Mouse (Mus musculus) intestine, embryonic 14.5 days (tissue): ENCODE data around the gene Mcu. TPM values are rescaled to one million over a fixed set of nuclear protein-coding genes. Genes with fewer than 3 reads are reported as not detected.

Source experiments
- ATAC-seq: fragments of 200-750 bp; cut with Nextera tagmentation; replicated peaks from 2 replicates; pipeline ENCODE4 v1.8.0; 2017; ENCODE audit warnings: low read depth, moderate number of reproducible peaks, moderate TSS enrichment, moderate library complexity; ENCODE audit not compliant: low FRiP score, low TSS enrichment
- DNase-seq: peaks from one replicate; pipeline ENCODE4 v3.0.0-alpha.2; 2018; ENCODE audit warnings: low spot score
- H3K27ac ChIP-seq: fragments of 300-500 bp; sonication (generic); 2 replicates; pipeline ENCODE4 v1.5.1; 2014; ENCODE audit warnings: low read depth, mild to moderate bottlenecking, control low read depth
- H3K27me3 ChIP-seq: fragments of 300-500 bp; sonication (generic); replicated peaks from 2 replicates; pipeline ENCODE4 v1.6.1; 2014; ENCODE audit warnings: low read length, control low read depth; ENCODE audit not compliant: control insufficient read depth, insufficient read depth
- H3K36me3 ChIP-seq: fragments of 300-500 bp; sonication (generic); 2 replicates; pipeline ENCODE4 v1.6.1; 2014; ENCODE audit warnings: low read length, control low read depth; ENCODE audit not compliant: control insufficient read depth, insufficient read depth
- H3K4me1 ChIP-seq: fragments of 300-500 bp; sonication (generic); replicated peaks from 2 replicates; pipeline ENCODE4 v1.6.1; 2014; ENCODE audit warnings: low read length, control low read depth, mixed read lengths; ENCODE audit not compliant: control insufficient read depth, insufficient read depth
- H3K4me2 ChIP-seq: fragments of 300-500 bp; sonication (generic); 2 replicates; pipeline ENCODE4 v1.6.1; 2014; ENCODE audit warnings: low read length
- H3K4me3 ChIP-seq: fragments of 300-500 bp; sonication (generic); 2 replicates; pipeline ENCODE4 v1.5.1; 2014; ENCODE audit warnings: low read depth, low read length, control low read depth, mixed read lengths
- H3K9ac ChIP-seq: fragments of 300-500 bp; sonication (generic); 2 replicates; pipeline ENCODE4 v1.6.1; 2014; ENCODE audit warnings: mild to moderate bottlenecking, low read length
- H3K9me3 ChIP-seq: fragments of 300-500 bp; sonication (generic); 2 replicates; pipeline ENCODE4 v1.6.1; 2016; ENCODE audit warnings: low read length, control low read depth; ENCODE audit not compliant: control insufficient read depth
- WGBS: fragments of 180-500 bp; shearing (Covaris S2); extraction: QIAGEN DNeasy Blood & Tissue Kit; methylation state at CpG from one replicate; pipeline ENCODE4 v1.1.7; 2014; 5-methylcytosine and 5-hydroxymethylcytosine counted together
- polyA plus RNA-seq: library from polyadenylated mRNA; unstranded; fragments of >200 nt; fragmentation: Nextera tagmentation; extraction: Ambion mirVana; gene quantifications from 2 replicates; pipeline ENCODE4 v1.2.1, GENCODE M21; 2014

Mcu gene
- polyA plus RNA-seq, 1 experiment from 2014 or later: 60.2 TPM

- 88% methylated on average over 11 of the region's 11 CpGs for WGBS
- Histone ChIP-seq H3K4me3 (no peak overlapping the region), H3K4me1 (peaks cover 19% of the 10 kb centered on the region), H3K9me3 (no peaks in the 10 kb centered on the region), H3K9ac (no peak overlapping the region), H3K36me3 (no peaks in the 10 kb centered on the region), H3K27me3 (no peaks in the 10 kb centered on the region), H3K4me2 (no peak overlapping the region), H3K27ac (no peak overlapping the region)
- DNase-seq (no peak), ATAC-seq (no peak)
These were observed 89.2 kb downstream of the Mcu start for GRCm38 (mm10) chr10:59527311-59527710.

DNA sequence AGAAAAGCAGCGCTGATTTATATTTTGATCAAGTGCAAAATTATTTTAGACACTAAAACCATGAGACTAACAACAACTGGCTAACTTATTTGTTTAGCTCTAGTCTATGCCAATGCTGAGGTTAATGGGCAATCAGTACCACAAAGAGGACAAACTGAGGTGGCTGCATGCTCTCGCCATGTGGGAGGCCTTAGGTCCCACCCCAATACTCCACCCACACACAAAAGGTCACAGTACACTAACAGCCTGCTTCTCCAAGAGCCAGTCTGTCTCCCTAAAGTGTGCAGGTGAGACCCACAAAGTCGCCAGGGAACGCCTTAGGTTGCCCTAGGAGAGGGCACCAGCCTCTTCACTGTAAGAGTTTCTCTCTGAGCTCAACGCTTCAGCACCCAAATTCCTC is 91.8 kb downstream of the Mcu start:
- DNase-seq (peak; percentile 49), ATAC-seq (no peak)
- H3K27ac ChIP-seq: peak overlapping the region; percentile 30; the same call in 1 of the 2 replicates
- no peaks in the 10 kb centered on the region for H3K27me3 ChIP-seq
- H3K9me3 ChIP-seq: no peaks in the 10 kb centered on the region
- 84% methylated on average over 5 of the region's 5 CpGs for WGBS
- no peak overlapping the region for H3K4me3 ChIP-seq
- H3K4me2 ChIP-seq: no peak overlapping the region
- H3K4me1 ChIP-seq: peaks cover 19% of the 10 kb centered on the region
- no peaks in the 10 kb centered on the region for H3K36me3 ChIP-seq
- no peak overlapping the region for H3K9ac ChIP-seq

DNA sequence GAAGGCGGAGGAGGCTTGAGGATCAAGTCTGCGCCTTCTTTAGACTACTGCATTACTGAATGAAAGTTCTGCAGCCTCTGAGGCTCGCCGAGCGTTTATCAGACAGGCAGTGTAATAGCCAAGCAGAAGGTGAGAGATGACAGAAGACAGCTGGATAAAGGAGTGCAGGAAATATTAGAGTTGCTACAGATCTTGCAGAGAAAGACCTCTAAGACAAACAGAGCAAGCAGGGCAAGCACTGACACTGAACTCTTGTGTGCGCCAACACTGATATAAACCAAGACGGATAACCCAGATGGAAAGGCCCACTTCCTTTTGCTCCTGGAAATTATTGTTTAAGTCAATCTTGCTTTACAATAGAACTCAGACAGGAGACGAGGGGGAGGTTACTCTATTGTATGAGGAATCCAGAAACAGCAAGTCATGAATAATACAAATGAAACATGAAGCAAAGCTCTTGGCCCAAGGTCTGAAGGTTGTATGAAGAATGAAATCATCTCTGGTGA is 92.6 kb downstream of the Mcu start:
- Histone ChIP-seq H3K36me3 (no peaks in the 10 kb centered on the region), H3K4me1 (peaks cover 19% of the 10 kb centered on the region), H3K4me2 (0 out of 2 replicates have a peak overlapping the region, but pooled peaks have one; percentile 4), H3K4me3 (no peak overlapping the region), H3K9ac (no peak overlapping the region), H3K9me3 (no peaks in the 10 kb centered on the region), H3K27ac (peak overlapping the region; percentile 30), H3K27me3 (no peaks in the 10 kb centered on the region)
- ATAC-seq (peak; percentile 53), DNase-seq (no peak)
- WGBS: 28% methylated on average over 8 of the region's 8 CpGs

GRCm38 (mm10) chr10:59520701-59521100 is 95.8 kb downstream of the Mcu start:
- ATAC-seq: no peak

GRCm38 (mm10) chr10:59519411-59519810 is 97.1 kb downstream of the Mcu start:
- peaks cover 12% of the 10 kb centered on the region for H3K4me1 ChIP-seq
- DNase-seq (no peak), ATAC-seq (no peak)
- no peaks in the 10 kb centered on the region for H3K36me3 ChIP-seq
- no peak overlapping the region for H3K9ac ChIP-seq
- H3K4me3 ChIP-seq: no peak overlapping the region
- no peak overlapping the region for H3K27ac ChIP-seq
- no peaks in the 10 kb centered on the region for H3K27me3 ChIP-seq
- 85% methylated on average over 3 of the region's 3 CpGs for WGBS
- H3K4me2 ChIP-seq: no peak overlapping the region
- no peaks in the 10 kb centered on the region for H3K9me3 ChIP-seq

More at GRCm38 (mm10) chr10:59520701-59521100, 95.8 kb downstream of the Mcu start:
- H3K4me1 ChIP-seq: peaks cover 19% of the 10 kb centered on the region
- 94% methylated on average over 2 of the region's 2 CpGs for WGBS
- H3K27ac ChIP-seq: no peak overlapping the region
- H3K4me3 ChIP-seq: no peak overlapping the region
- H3K9me3 ChIP-seq: no peaks in the 10 kb centered on the region
- H3K9ac ChIP-seq: no peak overlapping the region
- H3K4me2 ChIP-seq: no peak overlapping the region
- no peaks in the 10 kb centered on the region for H3K27me3 ChIP-seq
- H3K36me3 ChIP-seq: no peaks in the 10 kb centered on the region
- DNase-seq: no peak

GRCm38 (mm10) chr10:59517201-59517600 is 99.3 kb downstream of the Mcu start:
- Histone ChIP-seq H3K4me1 (no peaks in the 10 kb centered on the region), H3K4me3 (no peak overlapping the region), H3K9me3 (no peaks in the 10 kb centered on the region), H3K4me2 (no peak overlapping the region), H3K9ac (no peak overlapping the region), H3K27ac (no peak overlapping the region), H3K36me3 (no peaks in the 10 kb centered on the region), H3K27me3 (no peaks in the 10 kb centered on the region)
- WGBS: 88% methylated on average over 13 of the region's 13 CpGs
- ATAC-seq (no peak), DNase-seq (no peak)

- no peak overlapping the region for H3K4me3 ChIP-seq
- no peak overlapping the region for H3K4me2 ChIP-seq
- H3K9ac ChIP-seq: no peak overlapping the region
- WGBS: 80% methylated on average over 15 of the region's 15 CpGs
- ATAC-seq (no peak), DNase-seq (no peak)
- H3K4me1 ChIP-seq: peaks cover 18% of the 10 kb centered on the region
- no peaks in the 10 kb centered on the region for H3K27me3 ChIP-seq
- H3K27ac ChIP-seq: no peak overlapping the region
- no peaks in the 10 kb centered on the region for H3K36me3 ChIP-seq
- no peaks in the 10 kb centered on the region for H3K9me3 ChIP-seq
These were observed 101.6 kb downstream of the Mcu start for GRCm38 (mm10) chr10:59514739-59515464.

DNA sequence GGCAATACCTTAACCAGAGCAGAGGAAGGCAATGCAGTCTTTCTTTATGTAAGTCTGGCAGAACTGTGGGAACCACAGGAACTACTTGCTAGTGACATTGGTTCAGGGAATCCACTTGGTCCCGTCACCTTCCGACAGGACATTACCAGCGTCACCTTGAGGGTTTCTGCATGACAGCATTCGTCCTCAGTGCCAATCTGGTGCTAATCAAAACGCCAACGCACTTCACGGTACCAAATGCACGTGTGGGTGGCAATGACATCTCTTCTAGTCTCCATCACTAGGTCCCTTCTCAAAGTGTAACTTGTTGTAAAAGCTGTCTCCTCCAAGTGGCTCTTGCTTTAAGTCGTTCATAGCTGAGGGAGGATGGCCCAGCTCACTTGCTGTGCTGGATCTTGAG is 104.3 kb downstream of the Mcu start:
- Histone ChIP-seq H3K9me3 (no peaks in the 10 kb centered on the region), H3K4me1 (peaks cover 34% of the 10 kb centered on the region), H3K4me2 (no peak overlapping the region), H3K4me3 (no peak overlapping the region), H3K27ac (no peak overlapping the region), H3K36me3 (no peaks in the 10 kb centered on the region), H3K9ac (no peak overlapping the region), H3K27me3 (no peaks in the 10 kb centered on the region)
- no peak for ATAC-seq
- WGBS: 92% methylated on average over 9 of the region's 9 CpGs
- DNase-seq: no peak
